Mouse (Mus musculus) hindbrain, embryonic 14.5 days (tissue): ENCODE measurements around the gene Atp5f1. TPM values are rescaled to one million over a fixed set of nuclear protein-coding genes. Genes with fewer than 3 reads are reported as not detected.
"Not testable (repeated sequence)": the region's sequence is repeated elsewhere in the genome, so short reads cannot be mapped to it uniquely, and the experiment has no call there.

Experiments used
- ATAC-seq: fragments of 200-750 bp; cut with Nextera tagmentation; 2 replicates; pipeline ENCODE4 v1.8.0; 2017; ENCODE audit warnings: moderate number of reproducible peaks, mild to moderate bottlenecking, moderate TSS enrichment, moderate library complexity; ENCODE audit not compliant: low FRiP score
- DNase-seq: peaks from one replicate; pipeline ENCODE4 v3.0.0-alpha.2; 2015; ENCODE audit warnings: low spot score
- H3K27ac ChIP-seq: fragments of 300-500 bp; sonication (generic); 2 replicates; pipeline ENCODE4 v1.5.1; 2014; ENCODE audit warnings: mild to moderate bottlenecking, moderate library complexity
- H3K27me3 ChIP-seq: fragments of 300-500 bp; sonication (generic); 2 replicates; pipeline ENCODE4 v1.6.1; 2014; ENCODE audit warnings: mild to moderate bottlenecking, low read length, mixed read lengths; ENCODE audit not compliant: control insufficient read depth, insufficient read depth
- H3K36me3 ChIP-seq: fragments of 300-500 bp; sonication (generic); replicated peaks from 2 replicates; pipeline ENCODE4 v1.6.1; 2014; ENCODE audit not compliant: control insufficient read depth, insufficient read depth
- H3K4me1 ChIP-seq: fragments of 300-500 bp; sonication (generic); replicated peaks from 2 replicates; pipeline ENCODE4 v1.6.1; 2014; ENCODE audit warnings: antibody characterized with exemption, low read length, mixed read lengths; ENCODE audit not compliant: control insufficient read depth, insufficient read depth
- H3K4me2 ChIP-seq: fragments of 300-500 bp; sonication (generic); replicated peaks from 2 replicates; pipeline ENCODE4 v1.6.1; 2014; ENCODE audit warnings: mild to moderate bottlenecking, moderate library complexity
- H3K4me3 ChIP-seq: fragments of 300-500 bp; sonication (generic); replicated peaks from 2 replicates; pipeline ENCODE4 v1.5.1; 2014; ENCODE audit warnings: mild to moderate bottlenecking, low read length
- H3K9ac ChIP-seq: fragments of 300-500 bp; sonication (generic); 2 replicates; pipeline ENCODE4 v1.6.1; 2014
- H3K9me3 ChIP-seq: fragments of 300-500 bp; sonication (generic); 2 replicates; pipeline ENCODE4 v1.6.1; 2016; ENCODE audit warnings: low read length; ENCODE audit not compliant: control insufficient read depth
- WGBS: fragments of 180-500 bp; shearing (Covaris S2); extraction: QIAGEN DNeasy Blood & Tissue Kit; methylation state at CpG from one replicate; pipeline ENCODE4 v1.1.7; 2014; 5-methylcytosine and 5-hydroxymethylcytosine counted together
- polyA plus RNA-seq: library from polyadenylated mRNA; unstranded; fragments of >200 nt; fragmentation: Nextera tagmentation; extraction: Ambion mirVana; gene quantifications from 2 replicates; pipeline ENCODE4 v1.2.1, GENCODE M21; 2014

The Atp5f1 gene
- 577 and 604 TPM in 2 replicates for polyA plus RNA-seq

GRCm38 (mm10) chr3:105959999-105960398, at the start of gene Atp5f1:
Gene Atp5f1 (minus strand): TSS chr3:105960099.
- H3K27me3 ChIP-seq, result no peaks in the 10 kb centered on the region
- peaks cover 49% of the 10 kb centered on the region for H3K36me3 ChIP-seq

GRCm38 (mm10) chr3:106003360-106003759, 43.5 kb upstream of the Atp5f1 start:
- 60% methylated on average over 10 of the region's 10 CpGs for WGBS

More at GRCm38 (mm10) chr3:105959999-105960398, at the start of gene Atp5f1:
- Histone ChIP-seq H3K4me1 (peaks cover 23% of the 10 kb centered on the region), H3K9me3 (no peaks in the 10 kb centered on the region), H3K9ac (peak within 1 kb of the TSS; percentile 89), H3K4me2 (peak within 1 kb of the TSS; percentile 85), H3K27ac (peak within 1 kb of the TSS; percentile 80), H3K4me3 (peak within 1 kb of the TSS; percentile 71)
- WGBS, result 5% methylated on average over 6 of the region's 6 CpGs
- no peak for ATAC-seq
- DNase-seq, result no peak

GRCm38 (mm10) chr3:106001416-106002370, 41.8 kb upstream of the Atp5f1 start:
- H3K4me1 ChIP-seq, result 0 out of 2 replicates have a peak, but pooled peaks cover 4% of the 10 kb centered on the region
- peak overlapping the region; percentile 30; the same call in 1 of the 2 replicates for H3K9ac ChIP-seq
- DNase-seq, result peak; percentile 53
- peak overlapping the region; percentile 19 for H3K4me3 ChIP-seq
- H3K36me3 ChIP-seq, result no peaks in the 10 kb centered on the region
- peak overlapping the region; percentile 52 for H3K4me2 ChIP-seq
- WGBS, result 23% methylated on average over 17 of the region's 17 CpGs
- H3K27me3 ChIP-seq, result no peaks in the 10 kb centered on the region
- no peak overlapping the region for H3K27ac ChIP-seq
- H3K9me3 ChIP-seq, result no peaks in the 10 kb centered on the region
- ATAC-seq, result peak; percentile 90

More at GRCm38 (mm10) chr3:106003360-106003759, 43.5 kb upstream of the Atp5f1 start:
- not testable (repeated sequence) for H3K4me1 ChIP-seq, DNase-seq, H3K4me3 ChIP-seq, ATAC-seq, H3K9ac ChIP-seq, H3K27me3 ChIP-seq, H3K9me3 ChIP-seq, H3K27ac ChIP-seq, H3K36me3 ChIP-seq, H3K4me2 ChIP-seq

GRCm38 (mm10) chr3:106000707-106001375, 40.9 kb upstream of the Atp5f1 start:
- H3K9ac ChIP-seq, result peak overlapping the region; percentile 30; the same call in 1 of the 2 replicates
- peak; percentile 51; the same call in 1 of the 2 replicates for ATAC-seq

GRCm38 (mm10) chr3:105994730-105995129, 34.8 kb upstream of the Atp5f1 start:
- WGBS, result 92% methylated on average over 2 of the region's 2 CpGs
- H3K4me1 ChIP-seq, result no peaks in the 10 kb centered on the region
- no peaks in the 10 kb centered on the region for H3K36me3 ChIP-seq
- no peaks in the 10 kb centered on the region for H3K27me3 ChIP-seq
- H3K4me2 ChIP-seq, result no peak overlapping the region
- no peak overlapping the region for H3K4me3 ChIP-seq
- no peak overlapping the region for H3K27ac ChIP-seq
- no peak for DNase-seq
- H3K9ac ChIP-seq, result no peak overlapping the region
- no peak for ATAC-seq
- no peaks in the 10 kb centered on the region for H3K9me3 ChIP-seq

More at GRCm38 (mm10) chr3:106000707-106001375, 40.9 kb upstream of the Atp5f1 start:
- no peak for DNase-seq
- Histone ChIP-seq H3K4me1 (0 out of 2 replicates have a peak, but pooled peaks cover 4% of the 10 kb centered on the region), H3K9me3 (no peaks in the 10 kb centered on the region), H3K36me3 (no peaks in the 10 kb centered on the region), H3K27ac (no peak overlapping the region), H3K4me3 (peak overlapping the region; percentile 19), H3K27me3 (no peaks in the 10 kb centered on the region), H3K4me2 (peak overlapping the region; percentile 52)
- WGBS, result 22% methylated on average over 11 of the region's 11 CpGs

GRCm38 (mm10) chr3:105991653-105992283, 31.9 kb upstream of the Atp5f1 start:
- Histone ChIP-seq H3K4me3 (no peak overlapping the region), H3K4me1 (no peaks in the 10 kb centered on the region), H3K36me3 (no peaks in the 10 kb centered on the region), H3K9ac (no peak overlapping the region), H3K27ac (no peak overlapping the region), H3K9me3 (no peaks in the 10 kb centered on the region), H3K4me2 (no peak overlapping the region), H3K27me3 (no peaks in the 10 kb centered on the region)
- ATAC-seq, result 0 out of 2 replicates have a peak, but pooled peaks have one; percentile 43
- DNase-seq, result peak; percentile 90
- WGBS, result 33% methylated on average over 4 of the region's 4 CpGs

- WGBS, result 47% methylated on average over 5 of the region's 5 CpGs
- H3K27ac ChIP-seq, ATAC-seq, H3K9me3 ChIP-seq, DNase-seq, H3K4me3 ChIP-seq, H3K27me3 ChIP-seq, H3K4me2 ChIP-seq, H3K9ac ChIP-seq, H3K4me1 ChIP-seq, H3K36me3 ChIP-seq: not testable (repeated sequence)
These were observed 29.7 kb upstream of the Atp5f1 start for GRCm38 (mm10) chr3:105989611-105990010.

GRCm38 (mm10) chr3:105974174-105974573, 14.3 kb upstream of the Atp5f1 start:
- no peaks in the 10 kb centered on the region for H3K9me3 ChIP-seq
- 78% methylated on average over 2 of the region's 2 CpGs for WGBS
- ATAC-seq (no peak), DNase-seq (no peak)
- no peak overlapping the region for H3K9ac ChIP-seq
- no peaks in the 10 kb centered on the region for H3K27me3 ChIP-seq
- peaks cover 19% of the 10 kb centered on the region for H3K36me3 ChIP-seq
- no peak overlapping the region for H3K4me3 ChIP-seq
- H3K4me1 ChIP-seq, result no peaks in the 10 kb centered on the region
- no peak overlapping the region for H3K4me2 ChIP-seq
- H3K27ac ChIP-seq, result no peak overlapping the region
